Mouse (Mus musculus) heart, embryonic 14.5 days (tissue): Measurements from ENCODE around the gene Utf1. TPM values are rescaled to one million over a fixed set of nuclear protein-coding genes. Genes with fewer than 3 reads are reported as not detected.

ENCODE experiments used
- ATAC-seq: fragments of 200-750 bp; cut with Nextera tagmentation; 2 replicates; pipeline ENCODE4 v1.8.0; 2017; ENCODE audit warnings: low read depth, moderate TSS enrichment; ENCODE audit not compliant: insufficient number of reproducible peaks, insufficient read depth, low FRiP score
- H3K27ac ChIP-seq, 2 experiments: fragments of 200-500 bp in 1 of 2; fragments of 300-500 bp in 1 of 2; sonication (generic) in 1 of 2; replicated peaks in 1 of 2; 2 replicates each; pipeline ENCODE4 v1.5.1; 2012 to 2014; ENCODE audit warnings: low read depth in 2 of 2, low read length in 2 of 2, control low read depth in 1 of 2, mild to moderate bottlenecking in 1 of 2, mixed read lengths in 1 of 2; ENCODE audit not compliant: control insufficient read depth in 1 of 2, insufficient read depth in 1 of 2
- H3K27me3 ChIP-seq: fragments of 300-500 bp; sonication (generic); 2 replicates; pipeline ENCODE4 v1.6.1; 2014; ENCODE audit warnings: mild to moderate bottlenecking, low read length, control low read depth; ENCODE audit not compliant: control insufficient read depth, insufficient read depth
- H3K36me3 ChIP-seq: fragments of 300-500 bp; sonication (generic); 2 replicates; pipeline ENCODE4 v1.6.1; 2014; ENCODE audit warnings: mild to moderate bottlenecking, control low read depth, low read length, mixed read lengths; ENCODE audit not compliant: control insufficient read depth, insufficient read depth
- H3K4me1 ChIP-seq, 2 experiments: fragments of 200-500 bp in 1 of 2; fragments of 300-500 bp in 1 of 2; sonication (generic) in 1 of 2; 2 replicates each; pipeline ENCODE4 v1.6.1; 2012 to 2014; ENCODE audit warnings: low read length in 2 of 2, control low read depth in 1 of 2, mixed read lengths in 1 of 2; ENCODE audit not compliant: control insufficient read depth in 2 of 2, insufficient read depth in 2 of 2
- H3K4me2 ChIP-seq: fragments of 300-500 bp; sonication (generic); 2 replicates; pipeline ENCODE4 v1.6.1; 2014; ENCODE audit warnings: mild to moderate bottlenecking, low read length
- H3K4me3 ChIP-seq, 2 experiments: fragments of 200-500 bp in 1 of 2; fragments of 300-500 bp in 1 of 2; sonication (generic) in 1 of 2; 2 replicates each; pipeline ENCODE4 v1.5.1; 2012 to 2014; ENCODE audit warnings: low read length in 2 of 2, mild to moderate bottlenecking in 2 of 2, control low read depth in 1 of 2, low read depth in 1 of 2, moderate library complexity in 1 of 2; ENCODE audit not compliant: control insufficient read depth in 1 of 2, insufficient read depth in 1 of 2
- H3K9ac ChIP-seq: fragments of 300-500 bp; sonication (generic); 2 replicates; pipeline ENCODE4 v1.6.1; 2014; ENCODE audit warnings: mild to moderate bottlenecking, low read length
- H3K9me3 ChIP-seq: fragments of 300-500 bp; sonication (generic); 2 replicates; pipeline ENCODE4 v1.6.1; 2016; ENCODE audit warnings: low read length, control low read depth; ENCODE audit not compliant: control insufficient read depth
- WGBS: fragments of 180-500 bp; shearing (Covaris S2); extraction: QIAGEN DNeasy Blood & Tissue Kit; methylation state at CpG from one replicate; pipeline ENCODE4 v1.1.7; 2014; 5-methylcytosine and 5-hydroxymethylcytosine counted together
- polyA plus RNA-seq: library from polyadenylated mRNA; unstranded; fragments of >200 nt; fragmentation: Nextera tagmentation; extraction: Ambion mirVana; gene quantifications from 2 replicates; pipeline ENCODE4 v1.2.1, GENCODE M21; 2014

Utf1 gene
- polyA plus RNA-seq, 1 experiment from 2014 or later: not detected

GRCm38 (mm10) chr7:139937810-139938209 lies 5.8 kb upstream of the Utf1 start:
- peaks cover 47% of the 10 kb centered on the region for H3K27me3 ChIP-seq
- WGBS: 53% methylated on average over 5 of the region's 5 CpGs

DNA sequence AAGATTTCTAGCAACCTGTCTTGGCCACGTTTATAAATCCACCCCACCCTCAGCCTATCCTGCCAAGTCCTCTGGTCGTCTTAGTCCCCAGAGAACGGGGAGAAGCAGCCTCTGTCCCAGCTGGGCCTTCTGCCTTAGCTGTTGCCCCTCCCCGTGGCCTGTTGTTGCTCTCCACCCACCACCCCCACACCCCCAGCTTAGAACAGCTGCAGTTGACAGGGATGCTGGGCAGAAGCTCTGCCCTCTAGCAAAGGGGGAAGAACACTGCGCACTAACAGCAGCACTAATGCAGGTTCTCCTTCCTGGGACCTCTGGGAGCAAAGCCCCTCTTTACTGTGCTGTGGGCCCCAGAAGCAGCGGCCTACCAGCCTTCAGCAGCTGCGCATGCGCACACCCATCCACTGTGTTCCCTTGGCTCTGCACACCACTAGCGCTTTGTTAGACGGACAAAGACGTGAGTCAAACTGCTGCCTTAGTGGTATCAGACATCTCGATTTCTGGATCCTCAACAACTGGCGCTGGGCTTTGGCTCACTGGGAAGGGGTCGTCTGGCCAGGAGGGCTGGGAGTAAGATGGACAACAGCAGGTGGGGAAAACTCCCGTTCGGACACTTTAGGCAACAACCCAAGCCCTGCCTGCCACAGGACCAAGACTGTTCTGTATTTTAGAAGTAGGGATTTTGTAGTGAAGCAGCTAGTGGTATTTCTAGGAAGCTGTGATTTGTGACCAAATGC lies 2.9 kb upstream of the Utf1 start:
- Histone ChIP-seq H3K9ac (no peak overlapping the region), H3K27me3 (peaks cover 76% of the 10 kb centered on the region), H3K4me3 (no peak overlapping the region), H3K4me2 (no peak overlapping the region), H3K27ac (no peak overlapping the region), H3K4me1 (peaks cover 6 to 10% of the 10 kb centered on the region in 2 experiments; a peak in 3 of 4 replicates), H3K36me3 (no peaks in the 10 kb centered on the region), H3K9me3 (no peaks in the 10 kb centered on the region)
- no peak for ATAC-seq
- 54% methylated on average over 16 of the region's 16 CpGs for whole genome bisulfite sequencing

More at GRCm38 (mm10) chr7:139937810-139938209, 5.8 kb upstream of the Utf1 start:
- H3K9me3 ChIP-seq: no peaks in the 10 kb centered on the region
- no peak for ATAC-seq
- H3K4me3 ChIP-seq: no peak overlapping the region
- no peak overlapping the region for H3K27ac ChIP-seq
- H3K4me2 ChIP-seq: no peak overlapping the region
- H3K9ac ChIP-seq: no peak overlapping the region
- H3K36me3 ChIP-seq: no peaks in the 10 kb centered on the region
- no peaks in the 10 kb centered on the region for H3K4me1 ChIP-seq

GRCm38 (mm10) chr7:139944291-139945240 lies 977 bp downstream of the Utf1 start:
- Histone ChIP-seq H3K27ac (no peak overlapping the region), H3K4me2 (peak overlapping the region; percentile 72), H3K9me3 (no peaks in the 10 kb centered on the region), H3K4me3 (peak overlapping the region; percentile 30 to 41), H3K4me1 (peaks cover 6 to 10% of the 10 kb centered on the region in 2 experiments; a peak in 3 of 4 replicates), H3K27me3 (peaks cover 89% of the 10 kb centered on the region), H3K9ac (no peak overlapping the region), H3K36me3 (no peaks in the 10 kb centered on the region)
- no peak for ATAC-seq
- 2% methylated on average over 68 of the region's 68 CpGs for WGBS

GRCm38 (mm10) chr7:139945516-139945915 lies 1.9 kb downstream of the Utf1 start:
- 24% methylated on average over 5 of the region's 5 CpGs for WGBS
- Histone ChIP-seq H3K4me1 (peaks cover 8 to 10% of the 10 kb centered on the region in 2 experiments; a peak in 3 of 4 replicates), H3K4me2 (no peak overlapping the region), H3K27me3 (peaks cover 83% of the 10 kb centered on the region), H3K27ac (no peak overlapping the region), H3K9me3 (no peaks in the 10 kb centered on the region), H3K36me3 (no peaks in the 10 kb centered on the region), H3K4me3 (no peak overlapping the region), H3K9ac (no peak overlapping the region)
- no peak for ATAC-seq

DNA sequence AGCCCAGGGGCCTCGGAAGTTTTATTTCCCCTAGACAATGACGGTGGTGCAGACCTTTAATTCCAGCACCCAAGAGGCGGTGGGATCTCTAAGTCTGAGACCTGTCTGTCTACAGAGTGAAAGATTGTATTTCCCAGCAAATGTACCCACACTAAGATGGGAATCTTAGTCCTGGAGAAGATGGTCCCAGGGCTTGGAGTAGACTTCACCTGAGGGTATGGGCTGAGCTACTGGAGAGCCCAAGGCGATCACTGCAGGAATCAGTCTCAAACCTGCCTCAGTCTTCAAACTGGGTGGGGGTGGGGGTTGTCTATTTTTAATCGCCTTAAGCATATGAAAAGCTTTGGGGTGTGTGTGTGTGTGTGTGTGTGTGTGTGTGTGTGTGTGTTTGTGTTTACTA lies 2.4 kb downstream of the Utf1 start:
- no peak overlapping the region for H3K27ac ChIP-seq
- no peak overlapping the region for H3K9ac ChIP-seq
- H3K4me2 ChIP-seq: no peak overlapping the region
- no peak for ATAC-seq
- 28% methylated on average over 5 of the region's 5 CpGs for WGBS
- H3K9me3 ChIP-seq: no peaks in the 10 kb centered on the region
- no peak overlapping the region for H3K4me3 ChIP-seq
- H3K27me3 ChIP-seq: peaks cover 78% of the 10 kb centered on the region
- H3K4me1 ChIP-seq: peaks cover 8 to 10% of the 10 kb centered on the region in 2 experiments; a peak in 3 of 4 replicates
- H3K36me3 ChIP-seq: no peaks in the 10 kb centered on the region

GRCm38 (mm10) chr7:139949893-139950282 lies 6.3 kb downstream of the Utf1 start:
- H3K27me3 ChIP-seq: peaks cover 39% of the 10 kb centered on the region

GRCm38 (mm10) chr7:139950283-139950971 lies 6.8 kb downstream of the Utf1 start:
- Histone ChIP-seq H3K9me3 (no peaks in the 10 kb centered on the region), H3K4me2 (peak overlapping the region; percentile 70), H3K9ac (peak overlapping the region; percentile 67), H3K27ac (peak overlapping the region; percentile 8 to 12; a peak in 2 of 4 replicates), H3K4me3 (peak overlapping the region; percentile 56 to 62), H3K36me3 (no peaks in the 10 kb centered on the region), H3K4me1 (peaks cover 0 to 4% of the 10 kb centered on the region in 2 experiments; a peak in 1 of 4 replicates), H3K27me3 (peaks cover 34% of the 10 kb centered on the region)
- 1% methylated on average over 33 of the region's 33 CpGs for WGBS
- peak; percentile 54 for ATAC-seq

More at GRCm38 (mm10) chr7:139949893-139950282, 6.3 kb downstream of the Utf1 start:
- H3K4me3 ChIP-seq: peak overlapping the region; percentile 56 to 62
- ATAC-seq: peak; percentile 64
- H3K4me2 ChIP-seq: peak overlapping the region; percentile 70
- no peaks in the 10 kb centered on the region for H3K36me3 ChIP-seq
- peaks cover 0 to 4% of the 10 kb centered on the region in 2 experiments; a peak in 1 of 4 replicates for H3K4me1 ChIP-seq
- peak overlapping the region; percentile 67 for H3K9ac ChIP-seq
- H3K9me3 ChIP-seq: no peaks in the 10 kb centered on the region
- peak overlapping the region in 1 of 2 experiments; percentile 12; a peak in 1 of 4 replicates for H3K27ac ChIP-seq
- WGBS: under 1% methylated on average over 15 of the region's 15 CpGs
